Mouse (Mus musculus) hindbrain, embryonic 16.5 days (tissue): ENCODE measurements at regions not wholly inside any gene's neighbourhood (a gene's known extent, or its start where the extent isn't known, plus 50 kb on each side); places are given as distances from the start of the nearest gene placed in this dataset.

Experiments used
- ATAC-seq: fragments of 200-750 bp; cut with Nextera tagmentation; 2 replicates; pipeline ENCODE4 v1.8.0; 2017; ENCODE audit warnings: moderate TSS enrichment, moderate library complexity
- H3K27ac ChIP-seq: fragments of 300-500 bp; sonication (generic); 2 replicates; pipeline ENCODE4 v1.5.1; 2014; ENCODE audit warnings: low read depth, mild to moderate bottlenecking, control low read depth, low read length, moderate library complexity
- H3K27me3 ChIP-seq: fragments of 300-500 bp; sonication (generic); replicated peaks from 2 replicates; pipeline ENCODE4 v1.6.1; 2014; ENCODE audit warnings: low read length; ENCODE audit not compliant: control insufficient read depth, insufficient read depth
- H3K36me3 ChIP-seq: fragments of 300-500 bp; sonication (generic); 2 replicates; pipeline ENCODE4 v1.6.1; 2014; ENCODE audit warnings: mild to moderate bottlenecking, low read length, moderate library complexity, mixed read lengths; ENCODE audit not compliant: control insufficient read depth, insufficient read depth
- H3K4me1 ChIP-seq: fragments of 300-500 bp; sonication (generic); 2 replicates; pipeline ENCODE4 v1.6.1; 2014; ENCODE audit warnings: low read depth, low read length; ENCODE audit not compliant: control insufficient read depth, insufficient read depth
- H3K4me2 ChIP-seq: fragments of 300-500 bp; sonication (generic); 2 replicates; pipeline ENCODE4 v1.6.1; 2014; ENCODE audit warnings: mild to moderate bottlenecking, low read length, control low read depth, moderate library complexity
- H3K4me3 ChIP-seq: fragments of 300-500 bp; sonication (generic); 2 replicates; pipeline ENCODE4 v1.5.1; 2014; ENCODE audit warnings: mild to moderate bottlenecking, low read length, control low read depth, moderate library complexity
- H3K9ac ChIP-seq: fragments of 300-500 bp; sonication (generic); 2 replicates; pipeline ENCODE4 v1.6.1; 2014; ENCODE audit warnings: low read depth, mild to moderate bottlenecking, control low read depth, low read length, moderate library complexity
- H3K9me3 ChIP-seq: fragments of 300-500 bp; sonication (generic); 2 replicates; pipeline ENCODE4 v1.6.1; 2014; ENCODE audit warnings: mild to moderate bottlenecking, low read length, moderate library complexity; ENCODE audit not compliant: control insufficient read depth
- WGBS: fragments of 180-500 bp; shearing (Covaris S2); extraction: QIAGEN DNeasy Blood & Tissue Kit; methylation state at CpG from one replicate; pipeline ENCODE4 v1.1.7; 2014; 5-methylcytosine and 5-hydroxymethylcytosine counted together

DNA sequence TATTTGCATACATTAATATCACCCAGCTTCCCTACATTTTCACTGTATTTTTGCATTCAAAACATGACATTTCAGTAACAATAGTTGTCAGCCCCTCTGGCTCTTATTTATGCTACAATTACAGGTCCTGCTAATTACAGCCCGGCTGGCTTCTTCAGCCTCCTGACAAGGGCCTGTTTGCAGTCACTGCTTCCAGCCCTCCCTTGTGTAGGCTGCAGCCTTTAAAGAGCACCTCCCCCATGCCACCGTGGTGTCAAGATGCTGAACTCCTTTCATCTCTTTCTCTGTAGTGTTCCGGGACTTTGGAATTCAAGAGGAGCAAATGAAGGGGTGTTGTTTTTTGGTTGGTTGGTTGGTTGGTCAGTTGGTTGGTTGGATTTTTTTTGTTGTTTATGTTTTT is 153.6 kb downstream of the Rpl10-ps3 start:
- Histone ChIP-seq H3K27me3 (no peaks in the 10 kb centered on the region), H3K4me2 (no peak overlapping the region), H3K27ac (no peak overlapping the region), H3K36me3 (no peaks in the 10 kb centered on the region), H3K9me3 (no peaks in the 10 kb centered on the region), H3K4me1 (peaks cover 2% of the 10 kb centered on the region; the same call in 1 of the 2 replicates), H3K9ac (no peak overlapping the region), H3K4me3 (no peak overlapping the region)
- ATAC-seq = no peak
- WGBS = 15% methylated on average over 3 of the region's 3 CpGs

DNA sequence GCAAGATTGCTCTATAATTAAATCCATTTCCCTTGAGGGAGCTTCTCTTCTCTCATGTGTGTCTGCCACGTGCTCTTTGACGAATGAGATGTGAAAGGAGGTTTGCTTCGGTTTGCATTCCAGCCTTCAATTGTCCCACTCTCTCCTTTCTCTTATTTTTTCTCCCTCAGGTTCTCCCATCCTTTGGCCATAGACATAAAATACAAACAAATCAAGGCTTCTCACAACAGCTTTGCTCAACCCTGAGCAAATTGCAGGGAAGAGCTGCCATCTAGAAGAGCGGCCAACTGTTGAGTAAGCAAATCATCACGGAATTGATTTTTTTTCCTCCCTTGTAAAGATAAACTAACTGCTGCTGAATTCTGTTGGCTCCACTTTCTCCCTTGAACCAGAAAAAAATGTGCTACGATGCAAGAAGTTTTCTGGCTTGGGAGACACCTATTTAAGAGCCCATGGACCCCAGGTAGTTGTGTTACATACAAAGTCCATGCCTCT is 156.1 kb downstream of the Rpl10-ps3 start:
- Histone ChIP-seq H3K4me1 (peaks cover 2% of the 10 kb centered on the region; the same call in 1 of the 2 replicates), H3K4me3 (no peak overlapping the region), H3K9ac (no peak overlapping the region), H3K36me3 (no peaks in the 10 kb centered on the region), H3K9me3 (no peaks in the 10 kb centered on the region), H3K4me2 (no peak overlapping the region), H3K27me3 (no peaks in the 10 kb centered on the region), H3K27ac (no peak overlapping the region)
- ATAC-seq = no peak
- 69% methylated on average over 6 of the region's 6 CpGs for WGBS

DNA sequence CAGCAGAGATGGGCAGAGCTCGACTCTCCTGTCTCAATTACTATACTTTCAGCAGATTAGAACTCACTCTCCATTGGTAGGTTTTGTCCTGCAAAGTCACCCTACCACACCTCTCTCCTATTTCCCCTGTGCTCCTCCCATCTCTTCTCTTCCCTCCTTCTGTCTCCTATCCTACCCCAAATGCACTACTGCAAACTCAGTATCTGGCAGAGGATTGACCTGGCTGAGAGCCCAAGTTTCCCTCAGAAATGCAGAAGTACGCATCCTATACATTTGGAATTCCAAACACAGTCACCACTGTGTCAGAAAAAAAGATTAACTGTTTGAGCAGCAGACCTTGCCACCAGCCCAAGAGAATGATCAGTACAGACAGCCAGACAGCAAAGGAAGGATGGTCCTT is 163.4 kb downstream of the Rpl10-ps3 start:
- Histone ChIP-seq H3K4me3 (no peak overlapping the region), H3K4me2 (no peak overlapping the region), H3K9me3 (no peaks in the 10 kb centered on the region), H3K9ac (no peak overlapping the region), H3K36me3 (no peaks in the 10 kb centered on the region), H3K4me1 (no peaks in the 10 kb centered on the region), H3K27ac (no peak overlapping the region), H3K27me3 (no peaks in the 10 kb centered on the region)
- no peak for ATAC-seq
- 56% methylated on average over 2 of the region's 2 CpGs for WGBS

DNA sequence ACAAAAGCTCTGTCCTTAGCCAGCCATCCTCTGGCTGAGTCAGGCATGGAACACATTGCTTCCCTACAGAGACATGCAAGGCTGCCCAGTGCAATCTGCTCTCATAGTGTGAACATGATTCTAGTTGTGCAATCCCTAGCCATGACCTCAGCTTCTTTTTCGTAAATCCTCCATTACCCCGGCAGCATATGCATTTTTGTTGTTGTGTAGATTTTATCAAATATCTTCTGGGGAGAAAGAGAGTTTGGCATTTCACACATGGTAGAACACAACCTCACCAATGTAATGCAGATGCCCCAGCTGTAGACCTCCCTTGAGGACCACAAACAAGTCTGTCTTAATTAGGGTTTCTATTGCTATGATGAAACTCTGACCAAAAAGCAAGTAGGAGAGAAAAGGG is 168.6 kb downstream of the Rpl10-ps3 start:
- Histone ChIP-seq H3K9me3 (no peaks in the 10 kb centered on the region), H3K27ac (no peak overlapping the region), H3K4me3 (no peak overlapping the region), H3K36me3 (no peaks in the 10 kb centered on the region), H3K4me2 (no peak overlapping the region), H3K4me1 (peaks cover 3% of the 10 kb centered on the region; the same call in 1 of the 2 replicates), H3K9ac (no peak overlapping the region), H3K27me3 (no peaks in the 10 kb centered on the region)
- 91% methylated on average over 2 of the region's 2 CpGs for WGBS
- no peak for ATAC-seq

DNA sequence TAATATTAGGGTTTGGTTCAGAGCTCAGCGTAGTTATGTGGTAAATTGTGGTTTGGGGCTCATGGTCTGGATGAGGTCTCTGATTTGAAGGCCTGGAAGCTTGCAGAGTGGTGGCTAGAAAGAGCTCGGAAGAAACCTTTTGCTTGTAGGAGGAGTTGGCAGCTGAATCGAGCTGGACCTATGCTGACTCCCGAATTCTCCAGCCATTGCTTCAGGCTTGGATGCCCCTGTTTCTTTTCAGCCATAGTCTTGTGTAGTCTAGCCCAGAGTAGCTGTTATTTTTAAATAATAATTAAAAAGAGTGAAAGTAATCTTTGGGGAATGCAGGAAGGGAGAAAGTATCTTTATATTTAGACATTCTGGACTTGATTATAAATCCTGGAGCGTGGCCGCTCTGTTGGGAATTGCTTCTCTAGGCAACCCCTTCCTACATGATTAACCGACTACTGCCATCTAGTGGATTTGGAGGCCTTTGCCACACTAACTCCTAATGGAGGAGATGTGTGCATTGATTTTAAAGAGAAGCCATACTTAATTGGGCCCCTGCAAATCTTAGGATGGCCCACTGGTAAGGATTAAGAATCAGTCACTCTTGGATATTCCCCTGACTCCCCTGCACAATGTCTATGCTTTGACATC is 172.8 kb downstream of the Rpl10-ps3 start:
- H3K9me3 ChIP-seq = no peaks in the 10 kb centered on the region
- H3K4me1 ChIP-seq = peaks cover 3% of the 10 kb centered on the region; the same call in 1 of the 2 replicates
- no peaks in the 10 kb centered on the region for H3K36me3 ChIP-seq
- no peak overlapping the region for H3K27ac ChIP-seq
- peak overlapping the region; percentile 50 for H3K4me2 ChIP-seq
- peak overlapping the region; percentile 15; the same call in 1 of the 2 replicates for H3K4me3 ChIP-seq
- H3K27me3 ChIP-seq = no peaks in the 10 kb centered on the region
- H3K9ac ChIP-seq = no peak overlapping the region
- peak; percentile 89 for ATAC-seq
- WGBS = 23% methylated on average over 7 of the region's 7 CpGs

DNA sequence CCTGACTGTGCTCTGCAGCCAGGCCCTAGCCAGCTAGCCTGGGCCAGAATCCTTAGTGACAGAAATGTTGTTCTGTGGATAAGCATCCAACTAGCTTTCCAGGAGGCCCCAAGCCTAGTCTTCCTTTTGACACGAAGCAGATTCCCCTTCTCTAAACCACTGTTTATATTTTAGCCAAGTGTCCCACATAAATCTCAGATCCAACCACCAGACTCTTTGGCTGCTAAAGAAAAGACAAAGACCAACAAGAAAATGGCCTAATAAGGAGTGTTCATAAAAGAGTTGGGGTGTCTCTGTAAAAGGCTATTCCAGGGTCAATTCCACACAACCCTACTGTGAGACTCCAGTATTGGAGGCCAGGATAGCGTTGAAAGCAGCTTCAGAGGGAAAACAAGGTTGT is 173.6 kb downstream of the Rpl10-ps3 start:
- Histone ChIP-seq H3K9me3 (no peaks in the 10 kb centered on the region), H3K27ac (no peak overlapping the region), H3K9ac (no peak overlapping the region), H3K36me3 (no peaks in the 10 kb centered on the region), H3K27me3 (no peaks in the 10 kb centered on the region), H3K4me3 (no peak overlapping the region), H3K4me1 (peaks cover 3% of the 10 kb centered on the region; the same call in 1 of the 2 replicates), H3K4me2 (no peak overlapping the region)
- no peak for ATAC-seq
- WGBS = 89% methylated on average over 2 of the region's 2 CpGs

DNA sequence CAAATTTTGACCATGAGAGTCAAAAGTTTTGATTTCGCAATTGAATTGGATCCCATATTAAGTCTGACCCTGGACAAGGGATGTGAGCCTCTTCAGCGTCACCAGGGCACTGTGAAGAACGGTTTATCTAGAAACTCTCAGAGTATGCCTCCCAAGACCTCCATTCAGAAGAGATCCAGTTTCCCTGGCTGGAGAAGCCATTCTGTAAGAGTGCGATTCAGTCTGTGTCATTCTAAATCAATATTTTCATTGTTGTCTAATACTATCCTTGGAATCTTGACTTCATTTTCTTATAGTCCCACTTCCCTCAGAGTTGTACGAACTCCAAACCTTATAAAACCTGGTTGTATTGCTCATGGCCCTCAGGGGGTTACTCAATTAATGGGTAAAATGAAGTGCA is 174.1 kb downstream of the Rpl10-ps3 start:
- WGBS = 89% methylated on average over 5 of the region's 5 CpGs
- H3K9ac ChIP-seq = no peak overlapping the region
- H3K4me1 ChIP-seq = peaks cover 3% of the 10 kb centered on the region; the same call in 1 of the 2 replicates
- H3K9me3 ChIP-seq = no peaks in the 10 kb centered on the region
- H3K36me3 ChIP-seq = no peaks in the 10 kb centered on the region
- no peaks in the 10 kb centered on the region for H3K27me3 ChIP-seq
- H3K27ac ChIP-seq = no peak overlapping the region
- no peak for ATAC-seq
- H3K4me2 ChIP-seq = no peak overlapping the region
- no peak overlapping the region for H3K4me3 ChIP-seq

DNA sequence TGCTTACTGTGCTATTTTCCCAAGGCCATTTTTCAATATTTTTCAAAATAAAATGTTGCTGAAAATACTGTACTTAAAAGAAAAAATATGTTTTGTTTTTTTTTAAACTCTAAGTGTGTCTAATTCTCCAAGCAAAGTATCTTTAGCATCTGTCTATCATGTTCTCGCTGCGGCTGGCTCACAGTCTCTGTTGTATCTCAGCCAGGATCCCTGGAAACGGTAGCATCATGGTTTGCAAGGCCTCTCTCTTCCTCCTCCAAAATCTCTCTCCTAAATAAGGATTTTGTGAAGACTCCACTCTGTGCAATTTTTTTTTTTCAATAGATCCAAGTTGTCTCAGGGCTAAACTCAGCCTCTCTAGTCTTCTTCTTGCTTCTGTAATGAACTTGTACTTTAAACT is 190.2 kb downstream of the Rpl10-ps3 start:
- Histone ChIP-seq H3K36me3 (no peaks in the 10 kb centered on the region), H3K4me2 (no peak overlapping the region), H3K4me3 (no peak overlapping the region), H3K27me3 (no peaks in the 10 kb centered on the region), H3K9me3 (no peaks in the 10 kb centered on the region), H3K27ac (no peak overlapping the region), H3K9ac (no peak overlapping the region), H3K4me1 (no peaks in the 10 kb centered on the region)
- no peak for ATAC-seq
- 79% methylated on average over 3 of the region's 3 CpGs for WGBS

DNA sequence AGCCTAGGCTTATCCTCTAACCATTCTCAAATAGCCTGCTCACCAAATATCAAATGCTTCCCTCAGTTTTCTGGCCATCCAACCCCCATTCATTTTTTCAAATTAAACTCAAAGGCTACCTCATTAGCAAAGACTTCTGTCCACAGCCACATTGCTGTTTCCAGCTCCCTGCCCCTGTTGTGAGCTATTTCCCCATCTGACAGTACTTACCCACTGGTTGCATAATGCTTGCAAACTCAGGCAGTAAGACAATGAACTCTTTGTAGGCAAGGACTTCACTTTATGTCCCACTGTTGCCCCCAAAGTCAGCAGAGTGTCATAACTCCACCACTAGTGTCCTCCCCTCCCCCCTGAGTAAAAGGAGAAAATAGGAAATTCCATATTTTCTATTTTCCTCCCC is 194.7 kb downstream of the Rpl10-ps3 start:
- no peak for ATAC-seq
- Histone ChIP-seq H3K27ac (no peak overlapping the region), H3K4me3 (no peak overlapping the region), H3K4me1 (no peaks in the 10 kb centered on the region), H3K4me2 (no peak overlapping the region), H3K9me3 (no peaks in the 10 kb centered on the region), H3K36me3 (no peaks in the 10 kb centered on the region), H3K9ac (no peak overlapping the region), H3K27me3 (no peaks in the 10 kb centered on the region)
